Mouse (Mus musculus) mammary gland, adult 2 months (tissue): ENCODE results near the gene Slc37a4. TPM values are rescaled to one million over a fixed set of nuclear protein-coding genes. Genes with fewer than 3 reads are reported as not detected.

Source experiments
- polyA plus RNA-seq: library from polyadenylated mRNA; depleted of rRNA; stranded (reverse); fragments of >200 nt; gene quantifications from 2 replicates; pipeline ENCODE4 v1.2.3, GENCODE M21; 2012; ENCODE audit warnings: low replicate concordance; rRNA removed

Slc37a4 gene
- polyA plus RNA-seq: 34.7 and 86.3 TPM in 2 replicates

DNA sequence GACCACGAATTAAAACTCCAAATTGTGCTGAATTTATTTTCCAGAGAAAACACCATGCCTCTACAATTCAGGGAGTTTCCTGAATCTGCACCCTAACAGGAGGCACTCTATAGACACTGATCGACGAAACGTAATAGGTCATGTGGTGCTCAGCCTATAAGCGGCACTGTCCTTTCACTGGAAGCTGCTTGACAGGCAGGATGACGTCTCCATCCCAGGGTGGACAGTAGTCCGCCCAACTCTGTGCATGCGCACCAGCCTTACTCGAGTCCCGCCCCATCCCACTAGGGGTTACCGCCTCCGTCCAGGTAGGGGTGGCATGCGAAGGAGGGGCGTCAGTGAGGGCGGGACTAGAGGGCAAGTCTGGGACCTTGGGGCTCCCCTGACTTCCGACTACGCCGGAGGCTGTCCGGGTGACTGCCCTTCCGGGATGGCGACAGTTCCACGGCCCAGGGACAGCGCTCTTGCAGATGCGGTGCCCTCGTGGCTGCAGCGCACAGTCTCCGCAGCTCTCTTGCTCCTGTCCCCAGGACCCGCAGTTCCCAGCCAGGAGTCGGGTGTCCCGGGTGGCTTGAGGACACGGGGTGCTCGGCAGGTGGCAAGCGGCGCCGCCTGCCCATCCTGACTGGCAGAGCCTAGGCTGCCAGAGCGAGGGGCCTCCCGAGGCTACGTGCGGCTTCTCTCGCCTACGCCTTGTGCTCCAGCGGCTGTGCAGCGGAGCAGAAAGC, at the start of gene Slc37a4:
TSS of gene Slc37a4 (plus strand) at position 169 of the 728 bp plus-strand sequence.

DNA sequence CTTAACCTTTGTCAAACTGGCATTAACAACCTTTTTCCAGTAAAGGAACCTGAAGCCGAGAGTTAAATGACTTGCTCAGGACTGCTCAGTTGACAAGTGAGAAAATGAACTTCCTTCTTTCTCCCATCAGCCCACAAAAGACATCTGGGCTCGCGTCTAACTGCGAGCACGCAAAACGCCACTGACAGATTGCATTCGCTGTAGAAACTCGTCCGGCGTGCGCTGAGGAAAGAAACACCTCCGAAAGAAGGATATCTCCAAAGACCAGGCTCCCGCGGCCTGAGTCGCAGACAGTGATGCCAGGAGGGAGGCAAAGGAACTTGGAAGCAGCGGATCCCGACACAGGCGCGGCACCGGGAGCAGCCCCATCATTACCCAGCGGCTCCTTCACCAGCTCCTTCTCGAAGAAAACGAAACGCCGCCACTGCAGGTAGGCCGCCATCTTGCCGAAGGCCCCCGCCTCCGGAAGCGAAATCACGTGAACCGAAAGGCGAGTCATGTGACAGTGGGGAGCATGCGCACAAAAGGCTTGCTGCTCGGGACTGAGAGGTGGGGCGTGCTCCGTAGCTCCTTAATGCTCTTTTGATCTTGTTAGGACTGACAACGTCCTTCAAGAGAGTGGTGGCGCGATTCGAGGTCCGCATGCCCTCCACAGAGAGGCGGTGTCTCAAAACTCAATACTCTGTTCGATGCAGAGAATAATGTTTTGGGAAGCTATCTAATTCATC, 35.3 kb upstream of the Slc37a4 start, which contains the start of gene Vps11:
TSS of gene Vps11 (minus strand) at position 481 of the 728 bp plus-strand sequence.

DNA sequence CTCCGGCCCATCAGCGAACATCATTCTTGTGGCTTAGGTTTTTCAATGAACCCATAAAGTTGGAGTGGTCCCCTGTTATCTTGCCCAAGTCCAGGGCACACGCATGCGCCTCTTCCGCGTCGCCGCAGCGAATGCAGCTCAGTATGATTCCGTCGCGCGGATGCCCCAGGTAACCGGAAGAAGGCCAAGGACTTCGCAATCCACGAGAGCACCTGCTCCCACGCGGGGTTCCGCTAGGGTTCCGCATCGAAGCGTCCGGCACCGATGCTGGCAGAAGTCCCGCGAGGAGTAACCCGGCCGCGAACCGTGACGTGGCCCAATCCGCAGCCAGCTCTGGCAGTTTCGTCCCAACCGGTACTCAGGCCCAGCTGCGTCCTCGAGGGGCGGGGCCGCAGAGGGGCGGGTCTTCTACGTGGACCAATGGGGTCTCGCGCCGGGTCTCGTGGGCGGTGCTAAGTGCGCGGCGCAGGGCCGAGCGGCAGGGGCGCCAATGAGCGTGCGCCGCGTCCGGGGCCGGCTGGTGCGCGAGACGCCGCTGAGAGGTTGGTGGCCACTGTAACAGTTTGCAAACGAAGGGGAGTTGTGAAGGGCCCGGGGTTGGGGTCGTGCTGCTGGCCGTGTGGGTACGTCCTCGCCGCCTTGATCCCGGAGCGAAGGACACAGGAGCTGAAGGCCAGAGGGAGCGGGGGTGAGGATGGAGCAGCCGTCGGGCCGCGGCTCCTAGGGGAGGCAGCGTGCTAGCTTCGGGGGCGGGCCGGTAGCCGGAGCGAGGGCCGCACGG, 17.4 kb upstream of the Slc37a4 start, which contains the start of gene Hyou1:
TSS of gene Hyou1 (plus strand) at position 437 of the 781 bp plus-strand sequence.

DNA sequence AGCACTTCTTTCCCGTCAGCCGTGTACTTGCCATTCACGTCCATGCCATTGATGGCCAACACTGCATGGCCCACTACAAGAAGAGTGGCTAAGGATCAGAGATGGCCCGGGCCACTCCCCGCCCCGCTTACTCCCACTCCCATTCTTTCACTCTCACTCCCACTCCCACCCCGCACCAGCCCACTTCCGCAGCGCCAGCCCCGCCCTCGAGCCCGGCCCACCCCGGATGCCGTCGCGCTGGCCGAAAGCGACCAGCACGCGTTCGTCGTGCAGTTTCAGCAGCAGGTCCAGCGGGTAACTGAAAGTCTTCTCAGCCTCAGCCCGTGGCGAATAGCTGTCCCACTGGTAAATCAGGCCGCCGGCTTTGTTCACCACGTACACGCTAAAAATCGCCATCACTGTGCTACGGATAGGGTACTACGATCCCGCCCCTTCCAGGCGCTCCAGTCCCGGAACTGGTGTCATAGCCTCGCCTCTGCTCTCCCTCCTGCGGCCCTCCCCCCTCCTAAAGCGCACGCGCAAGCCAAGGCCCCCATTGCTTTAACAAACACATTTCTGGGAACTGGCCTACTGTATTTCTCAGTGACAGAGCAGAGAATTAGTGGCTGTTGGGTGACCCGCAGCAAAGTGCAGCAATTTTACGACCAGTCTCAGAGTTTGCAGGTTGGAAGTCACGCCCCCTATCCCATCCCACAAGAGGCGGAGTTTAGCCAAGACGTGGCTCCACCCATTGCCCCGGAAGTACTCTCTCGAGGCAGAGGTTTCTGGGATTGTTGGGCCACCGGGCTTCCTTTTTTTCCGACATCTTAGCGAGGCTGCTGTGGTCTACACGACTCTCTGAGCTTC, 10.5 kb downstream of the Slc37a4 start, which contains the start of the genes Rps25 and Trappc4:
TSS of gene Rps25 (plus strand) at position 234 of the 846 bp plus-strand sequence.
TSS of gene Trappc4 (minus strand) at position 695 of the 846 bp plus-strand sequence.

DNA sequence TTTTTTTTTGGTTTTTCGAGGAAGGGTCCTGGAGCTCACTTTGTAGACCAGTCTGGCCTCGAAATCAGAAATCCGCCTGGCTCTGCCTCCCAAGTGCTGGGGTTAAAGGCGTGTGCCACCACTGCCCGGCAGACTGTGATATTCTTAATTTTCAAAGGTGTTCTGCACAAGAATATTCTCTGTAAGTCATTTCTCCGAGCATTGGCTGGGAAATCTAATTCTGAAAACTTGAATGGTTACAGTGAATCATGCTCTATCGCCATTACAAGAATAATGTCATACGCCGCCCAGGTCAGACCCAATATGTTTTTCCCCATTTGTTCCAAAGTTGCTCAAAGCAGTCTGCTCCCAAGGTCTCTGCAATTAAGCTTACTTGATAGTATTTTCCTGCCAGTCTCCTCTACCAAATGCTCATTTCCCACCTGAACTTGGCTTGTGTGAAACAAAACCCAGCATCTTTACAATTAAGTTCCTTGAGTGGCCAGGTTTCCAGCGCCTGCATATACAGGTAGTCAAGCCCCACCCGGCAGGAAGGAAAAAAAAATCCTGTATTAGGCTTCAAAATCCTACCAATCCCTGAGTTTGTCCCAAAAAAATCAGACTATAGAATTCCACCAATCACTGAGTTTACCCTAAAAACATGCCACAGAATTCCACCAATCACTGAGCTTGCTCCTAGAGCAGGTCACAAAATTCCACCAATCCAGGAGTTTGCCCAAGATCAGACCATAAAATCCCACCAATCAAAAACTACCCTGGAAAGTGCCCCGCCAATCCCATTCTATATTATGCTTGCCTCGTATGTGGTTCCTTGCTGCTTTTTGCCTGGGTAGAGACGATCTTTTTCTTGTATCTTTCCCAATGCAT, 22.1 kb downstream of the Slc37a4 start, which contains the start of gene Ccdc84:
TSS of gene Ccdc84 (minus strand) at position 51 of the 867 bp plus-strand sequence.

DNA sequence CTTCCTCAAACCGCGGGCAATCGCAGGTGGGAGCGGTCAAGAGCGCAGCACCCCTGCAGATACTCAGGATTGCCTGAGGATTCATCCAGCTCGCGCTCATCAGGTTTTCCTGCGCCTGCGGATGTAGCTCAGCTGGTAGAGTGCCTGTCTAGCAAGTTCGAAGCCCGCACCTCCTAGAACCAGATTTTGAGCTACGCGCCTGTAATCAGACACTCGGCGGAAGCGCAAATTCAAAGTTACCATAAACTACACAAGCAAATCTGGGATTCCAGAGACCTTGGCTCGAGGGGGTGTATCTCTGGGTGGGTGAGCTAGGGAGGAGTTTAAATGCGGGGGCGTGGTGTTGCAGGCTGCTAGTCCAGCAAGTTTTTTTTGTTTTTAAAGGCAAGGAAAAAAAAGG, 44.3 kb downstream of the Slc37a4 start, which contains the start of gene Foxr1:
TSS of gene Foxr1 (minus strand) at position 176 of the 400 bp plus-strand sequence.

Other genes starting within 250 kb of the Slc37a4 start
- 16.5 and 18.5 TPM in 2 replicates for gene Cbl, start 162.8 kb upstream of the Slc37a4 start, polyA plus RNA-seq
- gene Ccdc153, start 156.2 kb upstream of the Slc37a4 start, polyA plus RNA-seq: not detected in 2 replicates
- gene Pdzd3, start 145.4 kb upstream of the Slc37a4 start, polyA plus RNA-seq: 0.18 and 0.29 TPM in 2 replicates
- gene Nlrx1, start 128.3 kb upstream of the Slc37a4 start, polyA plus RNA-seq: 23.6 and 24.3 TPM in 2 replicates
- gene Abcg4, start 108.2 kb upstream of the Slc37a4 start, polyA plus RNA-seq: 4.3 and 5.5 TPM in 2 replicates
- 25.9 and 36.6 TPM in 2 replicates for gene Hinfp, start 91.2 kb upstream of the Slc37a4 start, polyA plus RNA-seq
- 59.1 and 101 TPM in 2 replicates for gene C2cd2l, start 76.6 kb upstream of the Slc37a4 start, polyA plus RNA-seq
- gene Dpagt1, start 70.8 kb upstream of the Slc37a4 start, polyA plus RNA-seq: 54.1 and 77.4 TPM in 2 replicates
- 39.0 and 130 TPM in 2 replicates for gene H2afx, start 62.2 kb upstream of the Slc37a4 start, polyA plus RNA-seq
- 41.3 and 52.7 TPM in 2 replicates for gene Hmbs, start 52.6 kb upstream of the Slc37a4 start, polyA plus RNA-seq
- 26.4 and 29.7 TPM in 2 replicates for gene Vps11, start 35.2 kb upstream of the Slc37a4 start, polyA plus RNA-seq
- 31.4 and 39.4 TPM in 2 replicates for gene Hyou1, start 17.4 kb upstream of the Slc37a4 start, polyA plus RNA-seq
- gene Rps25, start 10.3 kb downstream of the Slc37a4 start, polyA plus RNA-seq: 108 and 225 TPM in 2 replicates
- 51.8 and 55.7 TPM in 2 replicates for gene Trappc4, start 10.7 kb downstream of the Slc37a4 start, polyA plus RNA-seq
- 33.4 and 39.0 TPM in 2 replicates for gene Ccdc84, start 21.7 kb downstream of the Slc37a4 start, polyA plus RNA-seq
- gene Foxr1, start 44.3 kb downstream of the Slc37a4 start, polyA plus RNA-seq: 0.22 TPM in 1 of 2 replicates, not detected in the other
- 20.9 and 24.8 TPM in 2 replicates for gene Upk2, start 58.1 kb downstream of the Slc37a4 start, polyA plus RNA-seq
- 47.0 and 115 TPM in 2 replicates for gene Bcl9l, start 86.0 kb downstream of the Slc37a4 start, polyA plus RNA-seq
- gene Cxcr5, start 165.0 kb downstream of the Slc37a4 start, polyA plus RNA-seq: 30.5 and 43.7 TPM in 2 replicates
- 15.0 and 19.0 TPM in 2 replicates for gene Ddx6, start 208.0 kb downstream of the Slc37a4 start, polyA plus RNA-seq